Mouse (Mus musculus): ENCODE measurements around the gene B3gnt2.
"Not testable (repeated sequence)": the region's sequence is repeated elsewhere in the genome, so short reads cannot be mapped to it uniquely, and the experiment has no call there.

Gene B3gnt2

GRCm38 (mm10) chr11:22766238-22766637, 94.5 kb downstream of the B3gnt2 start:
- DNase-seq (ENCODE audit: low spot score): no peak

GRCm38 (mm10) chr11:22765425-22765824, 95.3 kb downstream of the B3gnt2 start:
- no peak for DNase-seq (ENCODE audit: low spot score)

- no peak for DNase-seq (ENCODE audit: low spot score)
Measured at GRCm38 (mm10) chr11:22763556-22764295, 97.0 kb downstream of the B3gnt2 start.

GRCm38 (mm10) chr11:22763055-22763454, 97.7 kb downstream of the B3gnt2 start:
- DNase-seq (ENCODE audit: low spot score): no peak

GRCm38 (mm10) chr11:22762236-22762927, 98.4 kb downstream of the B3gnt2 start:
- DNase-seq (ENCODE audit: low spot score): no peak

- DNase-seq (ENCODE audit: low spot score): no peak
Measured at GRCm38 (mm10) chr11:22759783-22760182, 101.0 kb downstream of the B3gnt2 start.

GRCm38 (mm10) chr11:22756168-22756980, 104.4 kb downstream of the B3gnt2 start:
- no peak for DNase-seq (ENCODE audit: low spot score)

- no peak for DNase-seq (ENCODE audit: low spot score)
Measured at GRCm38 (mm10) chr11:22755180-22755579, 105.6 kb downstream of the B3gnt2 start.

- no peak for DNase-seq (ENCODE audit: low spot score)
Measured at GRCm38 (mm10) chr11:22752596-22752995, 108.2 kb downstream of the B3gnt2 start.

- DNase-seq (ENCODE audit: low spot score): no peak
Measured at GRCm38 (mm10) chr11:22751592-22751991, 109.2 kb downstream of the B3gnt2 start.

GRCm38 (mm10) chr11:22747406-22747805, 113.4 kb downstream of the B3gnt2 start:
- no peak for DNase-seq (ENCODE audit: low spot score)

GRCm38 (mm10) chr11:22745356-22745755, 115.4 kb downstream of the B3gnt2 start:
- DNase-seq (ENCODE audit: low spot score): no peak

- no peak for DNase-seq (ENCODE audit: low spot score)
Measured at GRCm38 (mm10) chr11:22743561-22744269, 117.0 kb downstream of the B3gnt2 start.

- DNase-seq (ENCODE audit: low spot score): no peak
Measured at GRCm38 (mm10) chr11:22741998-22742626, 118.6 kb downstream of the B3gnt2 start.

- DNase-seq (ENCODE audit: low spot score): no peak
Measured at GRCm38 (mm10) chr11:22741436-22741835, 119.3 kb downstream of the B3gnt2 start.

GRCm38 (mm10) chr11:22739497-22740288, 121.1 kb downstream of the B3gnt2 start:
- DNase-seq (ENCODE audit: low spot score): no peak

GRCm38 (mm10) chr11:22736521-22737225, 124.1 kb downstream of the B3gnt2 start:
- no peak for DNase-seq (ENCODE audit: low spot score)

GRCm38 (mm10) chr11:22735128-22735527, 125.6 kb downstream of the B3gnt2 start:
- not testable (repeated sequence) for DNase-seq (ENCODE audit: low spot score)

GRCm38 (mm10) chr11:22733936-22734335, 126.8 kb downstream of the B3gnt2 start:
- DNase-seq (ENCODE audit: low spot score): no peak

GRCm38 (mm10) chr11:22732907-22733306, 127.9 kb downstream of the B3gnt2 start:
- DNase-seq (ENCODE audit: low spot score): no peak

All from urinary bladder, postnatal 10 days (tissue).